Mouse (Mus musculus) stomach, postnatal 0 days (tissue): Measurements from ENCODE around the gene C1qtnf1. TPM values are rescaled to one million over a fixed set of nuclear protein-coding genes. Genes with fewer than 3 reads are reported as not detected.

Experiments used
- ATAC-seq: fragments of 200-750 bp; cut with Nextera tagmentation; 2 replicates; pipeline ENCODE4 v1.8.0; 2017; ENCODE audit not compliant: low FRiP score, low TSS enrichment
- DNase-seq: peaks from one replicate; pipeline ENCODE4 v3.0.0-alpha.2; 2016; ENCODE audit warnings: low spot score
- H3K27ac ChIP-seq: fragments of 300-500 bp; sonication (generic); replicated peaks from 2 replicates; pipeline ENCODE4 v1.5.1; 2014; ENCODE audit warnings: mild to moderate bottlenecking, control low read depth
- H3K27me3 ChIP-seq: fragments of 300-500 bp; sonication (generic); 2 replicates; pipeline ENCODE4 v1.6.1; 2014; ENCODE audit warnings: low read length; ENCODE audit not compliant: control insufficient read depth, insufficient read depth
- H3K36me3 ChIP-seq: fragments of 300-500 bp; sonication (generic); 2 replicates; pipeline ENCODE4 v1.6.1; 2014; ENCODE audit warnings: low read length, mixed read lengths; ENCODE audit not compliant: control insufficient read depth, insufficient read depth
- H3K4me1 ChIP-seq: fragments of 300-500 bp; sonication (generic); replicated peaks from 2 replicates; pipeline ENCODE4 v1.6.1; 2014; ENCODE audit warnings: antibody characterized with exemption; ENCODE audit not compliant: control insufficient read depth, insufficient read depth
- H3K4me2 ChIP-seq: fragments of 300-500 bp; sonication (generic); replicated peaks from 2 replicates; pipeline ENCODE4 v1.6.1; 2014; ENCODE audit warnings: low read depth, mild to moderate bottlenecking, control low read depth, moderate library complexity
- H3K4me3 ChIP-seq: fragments of 300-500 bp; sonication (generic); 2 replicates; pipeline ENCODE4 v1.5.1; 2014; ENCODE audit warnings: low read depth, low read length, control low read depth
- H3K9ac ChIP-seq: fragments of 300-500 bp; sonication (generic); 2 replicates; pipeline ENCODE4 v1.6.1; 2014; ENCODE audit warnings: mild to moderate bottlenecking, low read length, control low read depth, mixed read lengths
- H3K9me3 ChIP-seq: fragments of 300-500 bp; sonication (generic); 2 replicates; pipeline ENCODE4 v1.6.1; 2016; ENCODE audit warnings: low read length; ENCODE audit not compliant: control insufficient read depth
- CTCF ChIP-seq: IDR thresholded peaks from 2 replicates; pipeline ENCODE4 v1.5.1; 2016; ENCODE audit warnings: antibody characterized with exemption, low read depth, mild to moderate bottlenecking, moderate library complexity
- EP300 ChIP-seq: optimal IDR thresholded peaks from 2 replicates; pipeline ENCODE3; 2016; ENCODE audit warnings: antibody characterized with exemption
- WGBS: fragments of 180-500 bp; shearing (Covaris S2); extraction: QIAGEN DNeasy Blood & Tissue Kit; methylation state at CpG from one replicate; pipeline ENCODE4 v1.1.7; 2014; 5-methylcytosine and 5-hydroxymethylcytosine counted together
- polyA plus RNA-seq: library from polyadenylated mRNA; unstranded; fragments of >200 nt; fragmentation: Nextera tagmentation; extraction: Ambion mirVana; gene quantifications from 2 replicates; pipeline ENCODE4 v1.2.1, GENCODE M21; 2015

C1qtnf1 gene
- polyA plus RNA-seq, 1 experiment from 2014 or later: 9.0 TPM

DNA sequence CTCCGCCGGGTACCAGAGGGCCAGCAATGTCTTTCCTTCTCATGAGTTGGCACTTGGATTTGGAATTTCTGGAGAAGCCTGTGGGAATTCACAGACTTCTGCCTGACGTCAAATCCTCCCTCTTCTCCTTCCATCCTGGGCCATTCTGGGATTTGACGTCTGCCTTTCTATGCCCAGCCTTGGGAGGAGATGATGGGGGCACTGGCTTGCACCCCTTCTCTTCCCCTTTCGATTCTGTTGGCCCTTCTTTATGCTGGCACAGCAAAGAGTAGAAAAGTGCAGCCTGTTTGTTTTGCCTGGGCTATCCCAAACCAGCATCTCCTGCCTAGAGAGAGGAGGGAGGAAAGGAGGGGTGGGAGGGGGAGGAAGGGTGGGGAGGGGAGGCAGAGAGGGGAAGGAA is 1.2 kb upstream of the C1qtnf1 start:
- DNase-seq: no peak
- no peak for ATAC-seq
- Histone ChIP-seq H3K36me3 (no peaks in the 10 kb centered on the region), H3K4me1 (peaks cover 21% of the 10 kb centered on the region), H3K27me3 (no peaks in the 10 kb centered on the region), H3K9ac (no peak overlapping the region), H3K4me2 (no peak overlapping the region), H3K4me3 (no peak overlapping the region), H3K9me3 (no peaks in the 10 kb centered on the region), H3K27ac (no peak overlapping the region)
- TF ChIP-seq EP300 (no peak), CTCF (no peak)
- WGBS: 65% methylated on average over 5 of the region's 5 CpGs

DNA sequence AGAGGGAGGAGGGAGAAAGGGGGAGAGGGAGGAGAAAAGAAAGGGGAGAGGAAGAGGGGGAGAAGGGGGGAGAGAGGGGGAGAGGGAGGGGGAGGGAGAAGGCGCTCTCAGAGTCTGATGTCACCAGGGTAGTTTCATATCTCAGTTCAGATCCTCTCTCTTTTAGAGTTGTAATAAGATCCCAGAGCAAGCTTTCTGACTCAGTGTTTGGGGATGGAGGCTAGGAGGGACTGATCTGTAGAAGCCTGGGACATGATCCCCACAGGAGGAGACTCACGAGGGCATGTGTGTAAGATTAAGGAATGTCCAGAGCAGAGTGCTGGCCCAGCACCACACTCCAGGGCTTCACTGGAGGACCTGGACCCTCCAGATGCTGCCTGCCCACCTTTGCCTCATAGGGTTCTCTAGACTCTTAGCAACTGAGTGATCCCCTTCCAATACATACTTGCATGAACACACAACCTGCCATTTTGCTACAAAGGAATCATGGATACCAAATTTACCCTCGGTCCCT is 680 bp upstream of the C1qtnf1 start:
- WGBS: 29% methylated on average over 3 of the region's 3 CpGs
- no peaks in the 10 kb centered on the region for H3K9me3 ChIP-seq
- no peaks in the 10 kb centered on the region for H3K36me3 ChIP-seq
- peak overlapping the region; percentile 58 for H3K4me2 ChIP-seq
- no peak for ATAC-seq
- DNase-seq: no peak
- peaks cover 21% of the 10 kb centered on the region for H3K4me1 ChIP-seq
- H3K9ac ChIP-seq: no peak overlapping the region
- TF ChIP-seq EP300: no peak
- no peak for TF ChIP-seq CTCF
- H3K27ac ChIP-seq: peak overlapping the region; percentile 89; the same call in 1 of the 2 replicates
- H3K27me3 ChIP-seq: no peaks in the 10 kb centered on the region
- H3K4me3 ChIP-seq: no peak overlapping the region

DNA sequence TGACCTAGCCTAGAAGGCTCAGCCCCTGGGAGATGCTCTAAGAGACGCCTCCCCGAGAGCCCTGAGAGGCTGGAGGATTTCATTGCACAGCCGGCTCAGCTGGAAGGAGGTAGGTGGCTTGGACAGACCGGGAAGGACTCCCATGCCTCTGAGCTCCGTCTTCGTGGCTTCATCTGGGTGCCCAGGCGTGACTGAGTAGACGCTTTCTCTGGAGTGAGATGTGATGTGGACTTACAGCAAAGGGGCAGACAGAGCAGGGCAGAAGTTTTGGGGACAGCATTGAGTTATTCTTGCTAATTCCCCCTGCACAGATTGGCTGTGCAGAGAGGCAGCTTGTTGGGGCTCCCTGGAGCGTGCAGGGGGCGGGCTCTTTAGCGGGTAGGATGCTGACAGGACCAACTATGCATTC is 461 bp downstream of the C1qtnf1 start:
- no peaks in the 10 kb centered on the region for H3K36me3 ChIP-seq
- H3K4me3 ChIP-seq: peak overlapping the region; percentile 38
- TF ChIP-seq EP300: no peak
- no peak for TF ChIP-seq CTCF
- WGBS: 6% methylated on average over 10 of the region's 11 CpGs
- no peak for ATAC-seq
- H3K27me3 ChIP-seq: no peaks in the 10 kb centered on the region
- no peaks in the 10 kb centered on the region for H3K9me3 ChIP-seq
- H3K9ac ChIP-seq: peak overlapping the region; percentile 53
- H3K4me2 ChIP-seq: peak overlapping the region; percentile 58
- peaks cover 21% of the 10 kb centered on the region for H3K4me1 ChIP-seq
- peak overlapping the region; percentile 89 for H3K27ac ChIP-seq
- no peak for DNase-seq

DNA sequence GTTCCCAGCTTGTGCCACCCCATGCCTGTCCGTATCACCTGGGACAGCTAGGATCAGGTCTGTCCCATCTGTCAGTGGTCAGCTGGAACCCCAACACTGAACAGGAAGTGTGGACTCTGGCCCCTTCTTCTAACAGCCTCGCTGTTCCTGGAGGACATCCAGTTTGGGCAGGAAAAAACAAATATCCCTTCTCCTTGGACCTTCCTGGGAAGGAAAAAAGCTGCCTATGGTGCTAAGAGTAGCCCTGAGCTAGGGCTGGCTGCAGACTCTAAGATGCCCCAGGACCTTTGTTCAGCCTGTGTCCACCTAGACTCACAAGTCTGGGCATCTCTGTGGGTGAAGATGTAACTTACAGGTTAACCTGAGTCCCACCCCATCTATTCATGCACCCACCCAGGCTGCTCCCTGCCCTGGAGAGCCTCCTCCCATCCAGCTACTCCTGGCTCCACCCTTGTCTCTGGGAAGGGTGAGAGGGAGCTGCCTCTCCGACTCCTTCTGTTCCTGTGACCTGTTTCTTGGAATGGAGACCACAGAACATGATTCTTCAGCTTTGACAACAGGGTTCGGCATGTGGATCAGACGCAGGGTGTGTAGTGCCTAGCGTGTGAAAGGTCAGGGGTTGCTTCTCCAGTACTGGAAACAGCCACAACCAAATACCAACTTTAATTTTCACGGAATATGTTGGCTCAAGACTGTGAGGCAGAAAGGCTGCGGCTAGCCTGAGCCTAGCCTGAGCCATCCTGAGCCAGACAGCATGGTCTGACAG is 1.1 kb downstream of the C1qtnf1 start:
- TF ChIP-seq CTCF (no peak), EP300 (no peak)
- DNase-seq (no peak), ATAC-seq (no peak)
- Histone ChIP-seq H3K4me1 (peaks cover 20% of the 10 kb centered on the region), H3K36me3 (no peaks in the 10 kb centered on the region), H3K9ac (peak overlapping the region; percentile 53), H3K9me3 (no peaks in the 10 kb centered on the region), H3K4me3 (peak overlapping the region; percentile 38), H3K27ac (peak overlapping the region; percentile 89), H3K4me2 (peak overlapping the region; percentile 58), H3K27me3 (no peaks in the 10 kb centered on the region)
- 26% methylated on average over 8 of the region's 8 CpGs for WGBS

DNA sequence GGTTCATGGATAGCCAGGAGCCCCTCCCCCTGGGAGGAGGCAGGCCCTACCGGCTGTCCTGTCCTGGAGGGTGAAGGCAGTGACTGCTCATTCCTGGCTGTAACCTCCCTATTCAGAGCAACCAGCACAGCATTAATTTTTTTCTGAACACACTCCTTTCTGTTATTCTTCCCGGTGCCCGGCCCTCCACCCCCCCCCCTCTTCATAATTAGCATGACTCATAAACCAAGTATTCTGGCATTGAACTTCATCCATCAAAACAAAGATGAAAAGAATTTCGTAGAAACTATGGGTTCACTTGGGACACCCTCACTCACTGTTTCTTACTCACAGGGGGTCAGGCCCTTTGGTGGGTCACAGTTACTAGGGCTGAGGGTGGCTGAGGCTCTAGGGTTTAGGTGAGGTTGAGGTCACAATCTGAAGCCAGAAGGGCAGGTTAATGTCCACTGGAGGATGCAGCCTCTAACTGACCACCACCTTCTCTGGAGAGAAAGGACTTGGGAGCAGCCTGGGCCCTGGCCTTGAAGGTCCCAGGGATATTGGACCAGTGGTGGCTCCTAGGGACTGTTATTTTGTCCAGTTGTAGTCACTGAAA is 2.4 kb downstream of the C1qtnf1 start:
- Histone ChIP-seq H3K4me2 (0 out of 2 replicates have a peak overlapping the region, but pooled peaks have one; percentile 58), H3K36me3 (no peaks in the 10 kb centered on the region), H3K4me3 (no peak overlapping the region), H3K27me3 (no peaks in the 10 kb centered on the region), H3K4me1 (peaks cover 17% of the 10 kb centered on the region), H3K9me3 (no peaks in the 10 kb centered on the region), H3K27ac (peak overlapping the region; percentile 81), H3K9ac (0 out of 2 replicates have a peak overlapping the region, but pooled peaks have one; percentile 32)
- TF ChIP-seq EP300: no peak
- no peak for TF ChIP-seq CTCF
- ATAC-seq (peak; percentile 38; the same call in 1 of the 2 replicates), DNase-seq (no peak)
- WGBS: 5% methylated on average over 4 of the region's 4 CpGs
